8 mouse cellular contexts compared by ENCODE assay signal in the genomic region with DNA sequence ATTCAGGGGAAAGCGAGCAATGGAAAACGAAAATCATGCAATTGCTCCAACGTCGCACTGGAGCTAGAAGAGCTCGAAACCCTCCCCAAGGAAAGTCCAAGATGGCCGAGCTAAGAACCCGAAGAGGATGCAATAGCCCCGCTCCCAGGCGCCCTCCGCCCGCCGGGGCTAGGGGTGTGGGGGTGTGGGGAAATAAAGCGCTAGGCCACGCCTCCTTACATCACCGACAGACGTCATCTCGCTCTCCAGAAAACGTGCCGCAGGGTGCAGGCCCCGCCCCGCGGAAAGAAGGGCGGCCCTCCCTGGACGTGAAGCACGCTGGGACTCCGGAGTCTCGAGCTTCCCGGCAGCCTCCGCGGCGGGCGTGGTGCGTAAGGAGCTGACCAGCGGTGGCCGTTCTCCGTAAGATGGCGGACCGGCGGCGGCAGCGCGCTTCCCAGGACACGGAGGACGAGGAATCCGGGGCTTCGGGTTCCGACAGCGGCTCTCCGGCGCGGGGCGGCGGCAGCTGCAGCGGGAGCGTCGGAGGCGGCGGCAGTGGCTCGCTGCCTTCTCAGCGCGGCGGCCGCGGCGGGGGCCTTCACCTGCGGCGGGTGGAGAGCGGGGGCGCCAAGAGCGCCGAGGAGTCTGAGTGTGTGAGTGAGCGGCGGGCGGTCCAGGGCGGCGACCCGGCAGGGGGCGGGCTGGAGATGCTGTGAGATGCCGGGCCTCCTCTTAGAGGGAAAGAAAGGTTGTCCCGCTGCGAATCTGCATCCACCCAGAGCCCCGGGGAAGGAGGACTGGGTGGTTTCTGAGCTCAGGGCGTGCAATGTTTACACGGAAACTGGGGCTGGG. TPM values are rescaled to one million over a fixed set of nuclear protein-coding genes. Genes with fewer than 3 reads are reported as not detected.
A peak's percentile ranks its signal among the peaks of the same experiment; 100 is the strongest.
DNase-seq lines count a peak whose midpoint lies in the region; ATAC-seq and TF ChIP-seq lines count a peak whose summit lies in the region.

No protein-coding gene starts in this region.

- peaks cover 56% of the 10 kb centered on the region for H3K36me3 ChIP-seq in embryonic facial prominence, embryonic 15.5 days
- H3K36me3 ChIP-seq in kidney, embryonic 14.5 days (ENCODE audit: control insufficient read depth, insufficient read depth, low read length): peaks cover 69% of the 10 kb centered on the region
- H3K36me3 ChIP-seq in limb, embryonic 15.5 days: peaks cover 64% of the 10 kb centered on the region

- peak; percentile 98 for ATAC-seq in embryonic facial prominence, embryonic 15.5 days (ENCODE audit: insufficient number of reproducible peaks, low FRiP score, low TSS enrichment, low read depth)
- ATAC-seq in kidney, embryonic 14.5 days (ENCODE audit: low FRiP score, low TSS enrichment): peak; percentile 99
- ATAC-seq in limb, embryonic 15.5 days (ENCODE audit: insufficient number of reproducible peaks, low FRiP score, low TSS enrichment, low read depth): peak; percentile 100

- peak; percentile 98 for DNase-seq in 416B (ENCODE audit: low read depth)
- DNase-seq in heart, adult 9 months (ENCODE audit: low spot score in 2 of 2): peak; percentile 98 to 99
- peak; percentile 97 to 98 for DNase-seq in monocyte, adult 2 months (ENCODE audit: low read depth in 1 of 2, low spot score in 2 of 2)
- DNase-seq in spleen, postnatal 36 days (ENCODE audit: low spot score in 2 of 2): peak; percentile 99

- TF ChIP-seq POLR2A in bone marrow, adult 2 months (IDR thresholded peaks at IDR 0.05; ENCODE audit: borderline replicate concordance, control insufficient read depth, low read depth, low read length): peak; percentile 94

- peak overlapping the region; percentile 80 for H3K4me3 ChIP-seq in bone marrow, adult 2 months (replicated peaks; ENCODE audit: control insufficient read depth, low read depth, low read length)
- H3K4me3 ChIP-seq in embryonic facial prominence, embryonic 15.5 days (replicated peaks): peak overlapping the region; percentile 93
- peak overlapping the region; percentile 92 for H3K4me3 ChIP-seq in kidney, embryonic 14.5 days (ENCODE audit: low read length)
- peak overlapping the region; percentile 91 for H3K4me3 ChIP-seq in limb, embryonic 15.5 days

- under 1% methylated on average over 84 of the region's 84 CpGs for WGBS in bone marrow, adult 2 months
- under 1% methylated on average over 84 of the region's 84 CpGs for WGBS in embryonic facial prominence, embryonic 15.5 days
- under 1% methylated on average over 82 of the region's 84 CpGs for WGBS in kidney, embryonic 14.5 days
- under 1% methylated on average over 82 of the region's 84 CpGs for WGBS in limb, embryonic 15.5 days

- H3K4me1 ChIP-seq in bone marrow, adult 2 months (ENCODE audit: control insufficient read depth, insufficient read depth, low read length): no peaks in the 10 kb centered on the region
- peaks cover 19% of the 10 kb centered on the region for H3K4me1 ChIP-seq in embryonic facial prominence, embryonic 15.5 days
- peaks cover 12% of the 10 kb centered on the region for H3K4me1 ChIP-seq in kidney, embryonic 14.5 days (ENCODE audit: control insufficient read depth, insufficient read depth, low read length)
- H3K4me1 ChIP-seq in limb, embryonic 15.5 days: peaks cover 11% of the 10 kb centered on the region

- H3K9ac ChIP-seq in embryonic facial prominence, embryonic 15.5 days: peak overlapping the region; percentile 97
- H3K9ac ChIP-seq in kidney, embryonic 14.5 days (ENCODE audit: low read depth, low read length): peak overlapping the region; percentile 93
- peak overlapping the region; percentile 95 for H3K9ac ChIP-seq in limb, embryonic 15.5 days

- peak overlapping the region; percentile 72 for H3K4me2 ChIP-seq in embryonic facial prominence, embryonic 15.5 days (replicated peaks)
- peak overlapping the region; percentile 81 for H3K4me2 ChIP-seq in kidney, embryonic 14.5 days (replicated peaks; ENCODE audit: low read depth, low read length)
- H3K4me2 ChIP-seq in limb, embryonic 15.5 days: peak overlapping the region; percentile 73

- TF ChIP-seq CTCF in bone marrow, adult 2 months (IDR thresholded peaks at IDR 0.05; ENCODE audit: control insufficient read depth, insufficient read depth, low read length): peak; percentile 15; the same call in 1 of the 2 replicates

- H3K27ac ChIP-seq in bone marrow, adult 2 months (ENCODE audit: control insufficient read depth, insufficient read depth, low read depth, low read length, poor library complexity): peak overlapping the region; percentile 97
- peak overlapping the region; percentile 99 for H3K27ac ChIP-seq in embryonic facial prominence, embryonic 15.5 days (replicated peaks)
- H3K27ac ChIP-seq in kidney, embryonic 14.5 days (ENCODE audit: low read depth, low read length): peak overlapping the region; percentile 98
- H3K27ac ChIP-seq in limb, embryonic 15.5 days: peak overlapping the region; percentile 99

- no peaks in the 10 kb centered on the region for H3K9me3 ChIP-seq in embryonic facial prominence, embryonic 15.5 days (replicated peaks)
- no peaks in the 10 kb centered on the region for H3K9me3 ChIP-seq in kidney, embryonic 14.5 days (ENCODE audit: control insufficient read depth, low read length)
- H3K9me3 ChIP-seq in limb, embryonic 15.5 days: no peaks in the 10 kb centered on the region

- H3K27me3 ChIP-seq in embryonic facial prominence, embryonic 15.5 days: no peaks in the 10 kb centered on the region
- H3K27me3 ChIP-seq in kidney, embryonic 14.5 days (ENCODE audit: control insufficient read depth, insufficient read depth, low read length): no peaks in the 10 kb centered on the region
- no peaks in the 10 kb centered on the region for H3K27me3 ChIP-seq in limb, embryonic 15.5 days

RNA-seq across cellular contexts. Expression of a gene that starts 5.0 kb away (rescaled TPM):
- 29.3 and 38.5 TPM in 2 replicates for polyA plus RNA-seq in bone marrow, adult 2 months (2011; ENCODE audit: insufficient read depth, insufficient read length, low replicate concordance, missing spikeins)
- polyA plus RNA-seq in embryonic facial prominence, embryonic 15.5 days (2015; fragmentation: Nextera tagmentation; extraction: Ambion mirVana): 37.0 and 42.2 TPM in 2 replicates
- 28.1 and 43.1 TPM in 2 replicates for polyA plus RNA-seq in kidney, embryonic 14.5 days (2014; fragmentation: Nextera tagmentation; extraction: Ambion mirVana)
- polyA plus RNA-seq in limb, embryonic 15.5 days (2015; fragmentation: Nextera tagmentation; extraction: Ambion mirVana): 30.0 and 32.5 TPM in 2 replicates

RNA-seq across cellular contexts. Expression of a gene that starts 14.4 kb away (rescaled TPM):
- 46.7 and 69.9 TPM in 2 replicates for polyA plus RNA-seq in bone marrow, adult 2 months (2011; ENCODE audit: insufficient read depth, insufficient read length, low replicate concordance, missing spikeins)
- polyA plus RNA-seq in embryonic facial prominence, embryonic 15.5 days (2015; fragmentation: Nextera tagmentation; extraction: Ambion mirVana): 28.7 and 30.4 TPM in 2 replicates
- polyA plus RNA-seq in kidney, embryonic 14.5 days (2014; fragmentation: Nextera tagmentation; extraction: Ambion mirVana): 21.6 and 33.7 TPM in 2 replicates
- 22.9 and 25.8 TPM in 2 replicates for polyA plus RNA-seq in limb, embryonic 15.5 days (2015; fragmentation: Nextera tagmentation; extraction: Ambion mirVana)

RNA-seq across cellular contexts. Expression of a gene that starts 26.9 kb away (rescaled TPM):
- polyA plus RNA-seq in bone marrow, adult 2 months (2011; ENCODE audit: insufficient read depth, insufficient read length, low replicate concordance, missing spikeins): 1.5 and 6.8 TPM in 2 replicates
- 13.0 and 13.9 TPM in 2 replicates for polyA plus RNA-seq in embryonic facial prominence, embryonic 15.5 days (2015; fragmentation: Nextera tagmentation; extraction: Ambion mirVana)
- 1.6 and 2.4 TPM in 2 replicates for polyA plus RNA-seq in kidney, embryonic 14.5 days (2014; fragmentation: Nextera tagmentation; extraction: Ambion mirVana)
- polyA plus RNA-seq in limb, embryonic 15.5 days (2015; fragmentation: Nextera tagmentation; extraction: Ambion mirVana): 11.1 TPM in 2 replicates

RNA-seq across cellular contexts. Expression of a gene that starts 34.5 kb away (rescaled TPM):
- 2.4 and 4.8 TPM in 2 replicates for polyA plus RNA-seq in bone marrow, adult 2 months (2011; ENCODE audit: insufficient read depth, insufficient read length, low replicate concordance, missing spikeins)
- 1.7 and 1.8 TPM in 2 replicates for polyA plus RNA-seq in embryonic facial prominence, embryonic 15.5 days (2015; fragmentation: Nextera tagmentation; extraction: Ambion mirVana)
- 1.6 and 2.6 TPM in 2 replicates for polyA plus RNA-seq in kidney, embryonic 14.5 days (2014; fragmentation: Nextera tagmentation; extraction: Ambion mirVana)
- 1.2 TPM in 2 replicates for polyA plus RNA-seq in limb, embryonic 15.5 days (2015; fragmentation: Nextera tagmentation; extraction: Ambion mirVana)

RNA-seq across cellular contexts. Expression of a gene that starts 53.8 kb away (rescaled TPM):
- polyA plus RNA-seq in bone marrow, adult 2 months (2011; ENCODE audit: insufficient read depth, insufficient read length, low replicate concordance, missing spikeins): 5.9 and 11.3 TPM in 2 replicates
- 4.8 and 5.3 TPM in 2 replicates for polyA plus RNA-seq in embryonic facial prominence, embryonic 15.5 days (2015; fragmentation: Nextera tagmentation; extraction: Ambion mirVana)
- 6.5 and 6.7 TPM in 2 replicates for polyA plus RNA-seq in kidney, embryonic 14.5 days (2014; fragmentation: Nextera tagmentation; extraction: Ambion mirVana)
- polyA plus RNA-seq in limb, embryonic 15.5 days (2015; fragmentation: Nextera tagmentation; extraction: Ambion mirVana): 4.1 and 4.2 TPM in 2 replicates

Comparison
In these comparisons a context has a peak if more than half of its experiments do, and no peak if none do; other contexts are left out.
1. Peak in every context shown above with its lines: DNase-seq, ATAC-seq, H3K4me3 ChIP-seq and H3K27ac ChIP-seq.